In genomic region chr9:88058551-88058950, GRCm38 (mm10) we compare ENCODE assay signal across 16 mouse cellular contexts.
DNase-seq lines count a peak whose midpoint lies in the region; ATAC-seq lines count a peak whose summit lies in the region.
"Had no signal": no experiment of that assay in that cellular context is flagged by ENCODE, and none has a peak within 500 bp of the region (broad histone marks: within the 10 kb centered on the region; RNA-seq: fewer than 3 reads in every experiment).

No protein-coding gene starts in this region.

- H3K9me3 ChIP-seq in heart, embryonic 11.5 days (replicated peaks; ENCODE audit: control insufficient read depth, low read length) = no peaks in the 10 kb centered on the region
- H3K9me3 ChIP-seq in embryonic facial prominence, embryonic 14.5 days (ENCODE audit: control insufficient read depth, low read length) = no peaks in the 10 kb centered on the region
- H3K9me3 ChIP-seq in midbrain, embryonic 12.5 days = no peaks in the 10 kb centered on the region
- H3K9me3 ChIP-seq in kidney, embryonic 15.5 days (replicated peaks) = no peaks in the 10 kb centered on the region
- H3K9me3 ChIP-seq: heart, embryonic 10.5 days had no signal

- WGBS in heart, embryonic 11.5 days (ENCODE audit: insufficient replicate concordance) = 61% methylated on average over 4 of the region's 4 CpGs
- 39% methylated on average over 4 of the region's 4 CpGs for WGBS in embryonic facial prominence, embryonic 14.5 days
- WGBS in midbrain, embryonic 12.5 days = 49% methylated on average over 4 of the region's 4 CpGs
- WGBS in kidney, embryonic 15.5 days = 71% methylated on average over 4 of the region's 4 CpGs

- no peak overlapping the region for H3K4me2 ChIP-seq in heart, embryonic 11.5 days
- H3K4me2 ChIP-seq in embryonic facial prominence, embryonic 14.5 days (ENCODE audit: low read depth, low read length) = no peak overlapping the region
- H3K4me2 ChIP-seq in midbrain, embryonic 12.5 days (replicated peaks) = no peak overlapping the region
- H3K4me2 ChIP-seq in kidney, embryonic 15.5 days = no peak overlapping the region

- H3K27me3 ChIP-seq in heart, embryonic 11.5 days (ENCODE audit: control insufficient read depth, insufficient read depth, low read length) = peaks cover 10% of the 10 kb centered on the region
- H3K27me3 ChIP-seq in embryonic facial prominence, embryonic 14.5 days (replicated peaks; ENCODE audit: control insufficient read depth, insufficient read depth, low read length) = no peaks in the 10 kb centered on the region
- H3K27me3 ChIP-seq in midbrain, embryonic 12.5 days = no peaks in the 10 kb centered on the region
- H3K27me3 ChIP-seq in kidney, embryonic 15.5 days = no peaks in the 10 kb centered on the region

- H3K27ac ChIP-seq in heart, embryonic 11.5 days (ENCODE audit: low read depth, low read length) = no peak overlapping the region
- no peak overlapping the region for H3K27ac ChIP-seq in embryonic facial prominence, embryonic 14.5 days (replicated peaks; ENCODE audit: low read depth, low read length)
- H3K27ac ChIP-seq in midbrain, embryonic 12.5 days (replicated peaks) = no peak overlapping the region
- H3K27ac ChIP-seq in kidney, embryonic 15.5 days = no peak overlapping the region
- H3K27ac ChIP-seq: heart, embryonic 10.5 days had no signal

- no peak for ATAC-seq in heart, embryonic 11.5 days (replicated peaks; ENCODE audit: insufficient number of reproducible peaks, low FRiP score, low TSS enrichment)
- ATAC-seq in embryonic facial prominence, embryonic 14.5 days (ENCODE audit: low read depth) = peak; percentile 81
- ATAC-seq in midbrain, embryonic 12.5 days (ENCODE audit: low FRiP score, low read depth) = peak; percentile 68
- ATAC-seq in kidney, embryonic 15.5 days (replicated peaks; ENCODE audit: low FRiP score) = no peak
- ATAC-seq: liver, postnatal 0 days had no signal

- no peaks in the 10 kb centered on the region for H3K4me1 ChIP-seq in heart, embryonic 11.5 days (ENCODE audit: control insufficient read depth, insufficient read depth, low read length)
- H3K4me1 ChIP-seq in embryonic facial prominence, embryonic 14.5 days (ENCODE audit: control insufficient read depth, insufficient read depth, low read length) = no peaks in the 10 kb centered on the region
- 0 out of 2 replicates have a peak, but pooled peaks cover 4% of the 10 kb centered on the region for H3K4me1 ChIP-seq in midbrain, embryonic 12.5 days
- no peaks in the 10 kb centered on the region for H3K4me1 ChIP-seq in kidney, embryonic 15.5 days
- H3K4me1 ChIP-seq: heart, embryonic 10.5 days had no signal

- H3K36me3 ChIP-seq in heart, embryonic 11.5 days (ENCODE audit: control insufficient read depth, insufficient read depth, low read length) = no peaks in the 10 kb centered on the region
- H3K36me3 ChIP-seq in embryonic facial prominence, embryonic 14.5 days (ENCODE audit: control insufficient read depth, insufficient read depth, low read length) = no peaks in the 10 kb centered on the region
- H3K36me3 ChIP-seq in midbrain, embryonic 12.5 days = no peaks in the 10 kb centered on the region
- H3K36me3 ChIP-seq in kidney, embryonic 15.5 days = no peaks in the 10 kb centered on the region
- H3K36me3 ChIP-seq: G1E; heart, embryonic 10.5 days had no signal

- DNase-seq in heart, postnatal 10 days = peak; percentile 18 to 25
- peak; percentile 80 for DNase-seq in Muller cell, postnatal 12 days (ENCODE audit: inconsistent ontology term)
- peak; percentile 82 for DNase-seq in embryonic facial prominence, embryonic 14.5 days (ENCODE audit: low spot score)
- DNase-seq in left cerebral cortex, postnatal 10 days (ENCODE audit: extremely low spot score in 1 of 2, low spot score in 2 of 2) = no peak
- DNase-seq in left cerebral cortex, adult 18-20 months (ENCODE audit: low spot score in 2 of 2) = no peak
- DNase-seq: B cell, adult 2 months; cerebellum, postnatal 25 days; layer of hippocampus, adult 9-11 months; liver, postnatal 0 days; right cerebral cortex, adult 18-20 months; thymus, postnatal 36 days had no signal

- intact Hi-C loops in heart, postnatal 10 days (cut with DNase I) = no loop called here
- intact Hi-C loops in left cerebral cortex, postnatal 10 days (cut with DNase I) = no loop called here

- no peak overlapping the region for H3K9ac ChIP-seq in heart, embryonic 11.5 days (ENCODE audit: low read depth, low read length)
- H3K9ac ChIP-seq in embryonic facial prominence, embryonic 14.5 days (ENCODE audit: low read depth, low read length) = no peak overlapping the region
- H3K9ac ChIP-seq in midbrain, embryonic 12.5 days (replicated peaks) = no peak overlapping the region
- H3K9ac ChIP-seq in kidney, embryonic 15.5 days = no peak overlapping the region
- H3K9ac ChIP-seq: liver, postnatal 0 days had no signal

- no peak overlapping the region for H3K4me3 ChIP-seq in heart, embryonic 11.5 days (ENCODE audit: low read depth, low read length)
- no peak overlapping the region for H3K4me3 ChIP-seq in embryonic facial prominence, embryonic 14.5 days (ENCODE audit: low read depth, low read length)
- no peak overlapping the region for H3K4me3 ChIP-seq in midbrain, embryonic 12.5 days
- H3K4me3 ChIP-seq in kidney, embryonic 15.5 days (replicated peaks) = no peak overlapping the region
- H3K4me3 ChIP-seq: heart, embryonic 10.5 days had no signal

Comparison
In these comparisons a context has a peak if more than half of its experiments do, and no peak if none do; other contexts are left out.
1. DNase-seq: peak in heart, postnatal 10 days (2 of 2), Muller cell, postnatal 12 days (single experiment) and embryonic facial prominence, embryonic 14.5 days (single experiment); none in left cerebral cortex, postnatal 10 days (0 of 2) and left cerebral cortex, adult 18-20 months (0 of 2).
2. ATAC-seq: peak in embryonic facial prominence, embryonic 14.5 days (single experiment) and midbrain, embryonic 12.5 days (single experiment); none in heart, embryonic 11.5 days (single experiment) and kidney, embryonic 15.5 days (single experiment).